Mouse (Mus musculus) bone marrow macrophage, adult 2 months (primary cell): ENCODE data around the gene Kcnd2.

Source experiments
- CTCF ChIP-seq: IDR thresholded peaks from 2 replicates; pipeline ENCODE4 v1.5.1; 2012; ENCODE audit warnings: low read depth, mild to moderate bottlenecking, low read length, moderate library complexity
- POLR2A ChIP-seq: IDR thresholded peaks from 2 replicates; pipeline ENCODE4 v1.6.1; 2012; ENCODE audit warnings: mild to moderate bottlenecking, low read depth, low read length, borderline replicate concordance

GRCm38 (mm10) chr6:21722238-21722637, 506.9 kb downstream of the Kcnd2 start:
- TF ChIP-seq CTCF = no peak
- no peak for TF ChIP-seq POLR2A
